Mouse (Mus musculus): ENCODE measurements around the gene Slfn3.

DNA sequence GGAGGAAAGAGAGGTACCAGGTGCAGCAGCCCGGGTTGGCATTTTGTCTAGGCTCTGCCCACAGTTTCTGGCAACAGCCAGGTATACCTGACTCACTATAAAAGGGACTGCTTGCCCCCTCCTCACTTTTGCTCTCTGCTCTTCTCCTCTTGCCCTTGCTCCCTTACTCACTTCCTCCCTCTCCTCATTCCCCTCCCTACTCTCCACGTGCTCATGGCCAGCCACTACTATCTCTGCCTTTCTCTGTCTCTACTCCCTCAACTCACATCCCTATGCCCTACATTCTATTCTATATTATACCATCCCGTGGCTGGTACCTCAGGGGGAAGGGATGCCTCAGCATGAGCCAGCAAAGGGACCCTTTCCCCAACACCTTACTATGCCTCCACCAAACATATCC, 33.6 kb downstream of the Slfn3 start:
- no peak for TF ChIP-seq POLR2A (IDR thresholded peaks at IDR 0.05; ENCODE audit: low read depth, low read length)
- no peak for TF ChIP-seq CTCF (IDR thresholded peaks at IDR 0.05; ENCODE audit: borderline replicate concordance, insufficient read depth, low read length)
